Mouse (Mus musculus) ES-E14 (cell line): ENCODE results near the gene Olfr974. TPM values are rescaled to one million over a fixed set of nuclear protein-coding genes. Genes with fewer than 3 reads are reported as not detected.
"Not testable (repeated sequence)": the region's sequence is repeated elsewhere in the genome, so short reads cannot be mapped to it uniquely, and the experiment has no call there.

Experiments used
- DNase-seq: peaks from one replicate; pipeline ENCODE4 v3.0.0-alpha.2; 2013; ENCODE audit warnings: low read depth, low spot score
- H3K27ac ChIP-seq: 2 replicates; pipeline ENCODE4 v1.5.1; 2012; ENCODE audit warnings: low read depth, mild to moderate bottlenecking, low read length, moderate library complexity, mixed read lengths; ENCODE audit not compliant: poor library complexity, insufficient read depth, severe bottlenecking
- H3K36me3 ChIP-seq: 2 replicates; pipeline ENCODE4 v1.6.1; 2012; ENCODE audit warnings: mild to moderate bottlenecking, low read length, moderate library complexity, mixed read lengths; ENCODE audit not compliant: control insufficient read depth, poor library complexity, insufficient read depth, severe bottlenecking
- H3K4me1 ChIP-seq, 2 experiments: fragments of 150-350 bp in 1 of 2; sonication (generic) in 1 of 2; 2 replicates each; pipeline ENCODE4 v1.6.1; 2012; ENCODE audit warnings: low read length in 2 of 2, mild to moderate bottlenecking in 1 of 2, mixed read lengths in 1 of 2; ENCODE audit not compliant: control insufficient read depth in 2 of 2, insufficient read depth in 2 of 2, poor library complexity in 1 of 2
- H3K4me3 ChIP-seq, 2 experiments: fragments of 150-350 bp in 1 of 2; sonication (generic) in 1 of 2; 2 replicates each; pipeline ENCODE4 v1.5.1; 2012; ENCODE audit warnings: low read length in 2 of 2, low read depth in 1 of 2, mild to moderate bottlenecking in 1 of 2, mixed read lengths in 1 of 2; ENCODE audit not compliant: insufficient read depth in 1 of 2, poor library complexity in 1 of 2, severe bottlenecking in 1 of 2
- H3K9ac ChIP-seq: 2 replicates; pipeline ENCODE4 v1.6.1; 2012; ENCODE audit warnings: low read depth, mild to moderate bottlenecking, low read length, mixed read lengths; ENCODE audit not compliant: poor library complexity, insufficient read depth, severe bottlenecking
- H3K9me3 ChIP-seq: fragments of 150-350 bp; sonication (generic); 2 replicates; pipeline ENCODE4 v1.6.1; 2012; ENCODE audit warnings: low read depth, mild to moderate bottlenecking, low read length; ENCODE audit not compliant: control insufficient read depth, insufficient read depth
- CHD2 ChIP-seq: IDR thresholded peaks from 2 replicates; pipeline ENCODE4 v1.6.1; 2014; ENCODE audit warnings: mild to moderate bottlenecking, low read depth, low read length, inconsistent platforms
- HCFC1 ChIP-seq: IDR thresholded peaks from 2 replicates; pipeline ENCODE4 v1.6.1; 2012; ENCODE audit warnings: low read length, inconsistent platforms, borderline replicate concordance; ENCODE audit not compliant: insufficient read depth
- MAFK ChIP-seq: IDR thresholded peaks from 2 replicates; pipeline ENCODE4 v1.6.1; 2014; ENCODE audit warnings: mild to moderate bottlenecking, low read depth, low read length, inconsistent platforms; ENCODE audit not compliant: insufficient read depth
- ZC3H11A ChIP-seq: IDR thresholded peaks from 2 replicates; pipeline ENCODE4 v1.6.1; 2012; ENCODE audit warnings: low read depth, mild to moderate bottlenecking, inconsistent platforms, low read length, borderline replicate concordance
- ZNF384 ChIP-seq: IDR thresholded peaks from 2 replicates; pipeline ENCODE4 v1.6.1; 2012; ENCODE audit warnings: low read depth, low read length, inconsistent platforms
- in situ Hi-C, 2 experiments: fragments of 600-800 bp; cut with MboI; formaldehyde crosslinking; loops; one replicate each; pipeline ENCODE4 v1.15.1; 2025; ENCODE audit warnings: low sequenced_read_pairs in 2 of 2, inconsistent platforms in 1 of 2; ENCODE audit not compliant: unreplicated experiment in 2 of 2
- total RNA-seq: library from RNA; depleted of rRNA; stranded (reverse); fragments of 300-350 nt; gene quantifications from 2 replicates; pipeline ENCODE4 v1.2.3, GENCODE M21; 2012; rRNA removed

Gene Olfr974
- not detected in 2 replicates for total RNA-seq

GRCm38 (mm10) chr9:39937201-39937600, at the start of gene Olfr974:
Gene Olfr974, plus strand, starts transcription at chr9:39937501.
- no peak within 1 kb of the TSS for H3K4me3 ChIP-seq
- in situ Hi-C loops: no loop called here
- no peaks in the 10 kb centered on the region for H3K36me3 ChIP-seq
- no peak for DNase-seq
- no peak within 1 kb of the TSS for H3K27ac ChIP-seq
- H3K9ac ChIP-seq: no peak within 1 kb of the TSS
- no peaks in the 10 kb centered on the region for H3K4me1 ChIP-seq
- H3K9me3 ChIP-seq: no peaks in the 10 kb centered on the region
- TF ChIP-seq HCFC1: no peak
- TF ChIP-seq ZNF384: no peak
- TF ChIP-seq MAFK: no peak
- no peak for TF ChIP-seq CHD2
- no peak for TF ChIP-seq ZC3H11A

GRCm38 (mm10) chr9:39905106-39905505, 32.2 kb upstream of the Olfr974 start:
- H3K9ac ChIP-seq: no peak overlapping the region
- in situ Hi-C loops: no loop called here

GRCm38 (mm10) chr9:39907036-39907435, 30.3 kb upstream of the Olfr974 start, which contains the start of gene Olfr229:
Gene Olfr229, plus strand, starts transcription at chr9:39907336.
- TF ChIP-seq ZC3H11A (no peak), CHD2 (no peak), ZNF384 (no peak), HCFC1 (no peak), MAFK (no peak)
- Histone ChIP-seq H3K9me3 (no peaks in the 10 kb centered on the region), H3K36me3 (no peaks in the 10 kb centered on the region), H3K4me1 (no peaks in the 10 kb centered on the region), H3K9ac (no peak within 1 kb of the TSS), H3K27ac (no peak within 1 kb of the TSS), H3K4me3 (no peak within 1 kb of the TSS)
- DNase-seq: no peak
- in situ Hi-C loops: no loop called here

More at GRCm38 (mm10) chr9:39905106-39905505, 32.2 kb upstream of the Olfr974 start:
- Histone ChIP-seq H3K36me3 (no peaks in the 10 kb centered on the region), H3K4me1 (no peaks in the 10 kb centered on the region), H3K27ac (no peak overlapping the region), H3K4me3 (no peak overlapping the region), H3K9me3 (no peaks in the 10 kb centered on the region)
- DNase-seq: no peak
- TF ChIP-seq CHD2: no peak

GRCm38 (mm10) chr9:39909939-39910338, 27.4 kb upstream of the Olfr974 start:
- Histone ChIP-seq H3K9me3 (no peaks in the 10 kb centered on the region), H3K4me1 (no peaks in the 10 kb centered on the region), H3K27ac (no peak overlapping the region), H3K36me3 (no peaks in the 10 kb centered on the region), H3K4me3 (no peak overlapping the region), H3K9ac (no peak overlapping the region)
- TF ChIP-seq MAFK (no peak), ZC3H11A (no peak), ZNF384 (no peak), CHD2 (no peak)
- no peak for DNase-seq
- in situ Hi-C loops: no loop called here

GRCm38 (mm10) chr9:39927975-39928836, 9.1 kb upstream of the Olfr974 start:
- H3K27ac ChIP-seq, in situ Hi-C loops, H3K9me3 ChIP-seq, H3K36me3 ChIP-seq, DNase-seq, H3K4me3 ChIP-seq, H3K9ac ChIP-seq, H3K4me1 ChIP-seq: not testable (repeated sequence)

GRCm38 (mm10) chr9:39928837-39929236, 8.5 kb upstream of the Olfr974 start:
- H3K27ac ChIP-seq, H3K4me1 ChIP-seq, H3K9me3 ChIP-seq, H3K36me3 ChIP-seq, in situ Hi-C loops, H3K9ac ChIP-seq, H3K4me3 ChIP-seq, DNase-seq: not testable (repeated sequence)
